Mouse (Mus musculus): ENCODE results near the gene Nipa1. TPM values are rescaled to one million over a fixed set of nuclear protein-coding genes. Genes with fewer than 3 reads are reported as not detected.

Gene Nipa1
- polyA plus RNA-seq, 1 experiment from 2014 or later = 4.5 TPM

GRCm38 (mm10) chr7:56013261-56014001 is 6.3 kb downstream of the Nipa1 start:
- H3K4me2 ChIP-seq (ENCODE audit: low read depth, low read length) = no peak overlapping the region
- WGBS (ENCODE audit: insufficient replicate concordance) = 92% methylated on average over 14 of the region's 14 CpGs
- TF ChIP-seq EP300 (IDR thresholded peaks at IDR 0.05; ENCODE audit: low read depth) = no peak
- no peak for TF ChIP-seq CTCF (IDR thresholded peaks at IDR 0.05; ENCODE audit: low read depth)
- no peak for DNase-seq
- H3K27me3 ChIP-seq (ENCODE audit: insufficient read depth, low read length) = no peaks in the 10 kb centered on the region
- H3K27ac ChIP-seq (ENCODE audit: low read depth) = 0 out of 2 replicates have a peak overlapping the region, but pooled peaks have one; percentile 12
- no peak overlapping the region for H3K4me3 ChIP-seq (ENCODE audit: low read depth, low read length)
- no peaks in the 10 kb centered on the region for H3K9me3 ChIP-seq (ENCODE audit: low read length)
- H3K4me1 ChIP-seq (ENCODE audit: insufficient read depth) = peaks cover 13% of the 10 kb centered on the region
- no peak overlapping the region for H3K9ac ChIP-seq (replicated peaks)
- ATAC-seq = no peak
- no peaks in the 10 kb centered on the region for H3K36me3 ChIP-seq (replicated peaks; ENCODE audit: insufficient read depth, low read length)

- 0 out of 2 replicates have a peak, but pooled peaks cover 3% of the 10 kb centered on the region for H3K9me3 ChIP-seq (ENCODE audit: low read length)
- no peak overlapping the region for H3K9ac ChIP-seq (replicated peaks)
- ATAC-seq (no peak), DNase-seq (no peak)
- H3K27ac ChIP-seq (ENCODE audit: low read depth) = no peak overlapping the region
- no peaks in the 10 kb centered on the region for H3K36me3 ChIP-seq (replicated peaks; ENCODE audit: insufficient read depth, low read length)
- no peak overlapping the region for H3K4me3 ChIP-seq (ENCODE audit: low read depth, low read length)
- H3K4me1 ChIP-seq (ENCODE audit: insufficient read depth) = peaks cover 7% of the 10 kb centered on the region
- TF ChIP-seq CTCF (IDR thresholded peaks at IDR 0.05; ENCODE audit: low read depth) = no peak
- no peak for TF ChIP-seq EP300 (IDR thresholded peaks at IDR 0.05; ENCODE audit: low read depth)
- no peaks in the 10 kb centered on the region for H3K27me3 ChIP-seq (ENCODE audit: insufficient read depth, low read length)
- H3K4me2 ChIP-seq (ENCODE audit: low read depth, low read length) = no peak overlapping the region
These were observed 8.8 kb downstream of the Nipa1 start for GRCm38 (mm10) chr7:56011018-56011333.

- ATAC-seq = no peak
- Histone ChIP-seq H3K27ac (ENCODE audit: low read depth) (no peak overlapping the region), H3K4me1 (ENCODE audit: insufficient read depth) (peaks cover 7% of the 10 kb centered on the region)
These were observed 9.3 kb downstream of the Nipa1 start for GRCm38 (mm10) chr7:56010318-56011017.

GRCm38 (mm10) chr7:55998997-55999396 is 20.8 kb downstream of the Nipa1 start:
- Histone ChIP-seq H3K36me3 (replicated peaks; ENCODE audit: insufficient read depth, low read length) (0 out of 2 replicates have a peak, but pooled peaks cover 3% of the 10 kb centered on the region), H3K27me3 (ENCODE audit: insufficient read depth, low read length) (no peaks in the 10 kb centered on the region), H3K4me2 (ENCODE audit: low read depth, low read length) (no peak overlapping the region), H3K27ac (ENCODE audit: low read depth) (no peak overlapping the region), H3K4me3 (ENCODE audit: low read depth, low read length) (no peak overlapping the region), H3K4me1 (ENCODE audit: insufficient read depth) (no peaks in the 10 kb centered on the region), H3K9ac (replicated peaks) (no peak overlapping the region), H3K9me3 (ENCODE audit: low read length) (no peaks in the 10 kb centered on the region)
- ATAC-seq (peak; percentile 29; the same call in 1 of the 2 replicates), DNase-seq (no peak)
- 37% methylated on average over 3 of the region's 4 CpGs for WGBS (ENCODE audit: insufficient replicate concordance)
- TF ChIP-seq CTCF (IDR thresholded peaks at IDR 0.05; ENCODE audit: low read depth) (no peak), EP300 (IDR thresholded peaks at IDR 0.05; ENCODE audit: low read depth) (no peak)

More at GRCm38 (mm10) chr7:56010318-56011017, 9.3 kb downstream of the Nipa1 start:
- DNase-seq = no peak
- no peaks in the 10 kb centered on the region for H3K27me3 ChIP-seq (ENCODE audit: insufficient read depth, low read length)
- TF ChIP-seq CTCF (IDR thresholded peaks at IDR 0.05; ENCODE audit: low read depth) (no peak), EP300 (IDR thresholded peaks at IDR 0.05; ENCODE audit: low read depth) (no peak)
- no peak overlapping the region for H3K9ac ChIP-seq (replicated peaks)
- H3K36me3 ChIP-seq (replicated peaks; ENCODE audit: insufficient read depth, low read length) = no peaks in the 10 kb centered on the region
- H3K4me2 ChIP-seq (ENCODE audit: low read depth, low read length) = no peak overlapping the region
- H3K9me3 ChIP-seq (ENCODE audit: low read length) = 0 out of 2 replicates have a peak, but pooled peaks cover 4% of the 10 kb centered on the region
- WGBS (ENCODE audit: insufficient replicate concordance) = 78% methylated on average over 4 of the region's 4 CpGs
- no peak overlapping the region for H3K4me3 ChIP-seq (ENCODE audit: low read depth, low read length)

- DNase-seq = no peak
- no peak overlapping the region for H3K27ac ChIP-seq (ENCODE audit: low read depth)
- no peaks in the 10 kb centered on the region for H3K27me3 ChIP-seq (ENCODE audit: insufficient read depth, low read length)
- no peak for ATAC-seq
- no peak overlapping the region for H3K4me3 ChIP-seq (ENCODE audit: low read depth, low read length)
- no peak for TF ChIP-seq CTCF (IDR thresholded peaks at IDR 0.05; ENCODE audit: low read depth)
- TF ChIP-seq EP300 (IDR thresholded peaks at IDR 0.05; ENCODE audit: low read depth) = no peak
- H3K9me3 ChIP-seq (ENCODE audit: low read length) = no peaks in the 10 kb centered on the region
- 70% methylated on average over 4 of the region's 4 CpGs for WGBS (ENCODE audit: insufficient replicate concordance)
- no peak overlapping the region for H3K4me2 ChIP-seq (ENCODE audit: low read depth, low read length)
- H3K9ac ChIP-seq (replicated peaks) = no peak overlapping the region
- 0 out of 2 replicates have a peak, but pooled peaks cover 3% of the 10 kb centered on the region for H3K36me3 ChIP-seq (replicated peaks; ENCODE audit: insufficient read depth, low read length)
- no peaks in the 10 kb centered on the region for H3K4me1 ChIP-seq (ENCODE audit: insufficient read depth)
These were observed 24.7 kb downstream of the Nipa1 start for GRCm38 (mm10) chr7:55995013-55995412.

GRCm38 (mm10) chr7:55991858-55992257 is 27.9 kb downstream of the Nipa1 start:
- no peak overlapping the region for H3K9ac ChIP-seq (replicated peaks)
- H3K36me3 ChIP-seq (replicated peaks; ENCODE audit: insufficient read depth, low read length) = 0 out of 2 replicates have a peak, but pooled peaks cover 3% of the 10 kb centered on the region
- 95% methylated on average over 7 of the region's 7 CpGs for WGBS (ENCODE audit: insufficient replicate concordance)
- H3K9me3 ChIP-seq (ENCODE audit: low read length) = no peaks in the 10 kb centered on the region
- no peaks in the 10 kb centered on the region for H3K27me3 ChIP-seq (ENCODE audit: insufficient read depth, low read length)
- no peak for ATAC-seq
- TF ChIP-seq CTCF (IDR thresholded peaks at IDR 0.05; ENCODE audit: low read depth) (no peak), EP300 (IDR thresholded peaks at IDR 0.05; ENCODE audit: low read depth) (no peak)
- no peak overlapping the region for H3K27ac ChIP-seq (ENCODE audit: low read depth)
- DNase-seq = no peak
- no peak overlapping the region for H3K4me3 ChIP-seq (ENCODE audit: low read depth, low read length)
- no peak overlapping the region for H3K4me2 ChIP-seq (ENCODE audit: low read depth, low read length)
- H3K4me1 ChIP-seq (ENCODE audit: insufficient read depth) = no peaks in the 10 kb centered on the region
